Mouse (Mus musculus) MEL (cell line): ENCODE data around the gene Vat1.

Source experiments
- BHLHE40 ChIP-seq: IDR thresholded peaks from 2 replicates; pipeline ENCODE4 v1.6.1; 2012; ENCODE audit warnings: low read depth, mild to moderate bottlenecking, inconsistent platforms, low read length, improper control_type of control experiment, borderline replicate concordance
- CHD1 ChIP-seq: IDR thresholded peaks from 2 replicates; pipeline ENCODE4 v1.6.1; 2012; ENCODE audit warnings: low read depth, mild to moderate bottlenecking, inconsistent platforms, low read length, improper control_type of control experiment
- CTCF ChIP-seq, 3 experiments: IDR thresholded peaks in 2 of 3; conservative IDR thresholded peaks in 1 of 3; 2 replicates each; pipeline ENCODE4 v1.5.1; 2011 to 2012; ENCODE audit warnings: low read length in 3 of 3, low read depth in 2 of 3, mild to moderate bottlenecking in 2 of 3, improper control_type of control experiment in 1 of 3, inconsistent platforms in 1 of 3, mixed read lengths in 1 of 3, moderate library complexity in 1 of 3; ENCODE audit not compliant: control insufficient read depth in 1 of 3, insufficient read depth in 1 of 3, poor library complexity in 1 of 3, severe bottlenecking in 1 of 3
- E2F4 ChIP-seq: IDR thresholded peaks from 2 replicates; pipeline ENCODE4 v1.6.1; 2011; ENCODE audit warnings: low read depth, low read length, improper control_type of control experiment, borderline replicate concordance
- ELF1 ChIP-seq: IDR thresholded peaks from 2 replicates; pipeline ENCODE4 v1.6.1; 2014; ENCODE audit warnings: low read depth, mild to moderate bottlenecking, inconsistent platforms, low read length, improper control_type of control experiment, moderate library complexity
- GABPA ChIP-seq: IDR thresholded peaks from 2 replicates; pipeline ENCODE4 v1.6.1; 2012; ENCODE audit warnings: low read depth, mild to moderate bottlenecking, inconsistent platforms, low read length, improper control_type of control experiment, moderate library complexity
- HCFC1 ChIP-seq: IDR thresholded peaks from 2 replicates; pipeline ENCODE4 v1.6.1; 2012; ENCODE audit warnings: low read depth, mild to moderate bottlenecking, inconsistent platforms, low read length, improper control_type of control experiment, moderate library complexity
- MAFK ChIP-seq: IDR thresholded peaks from 2 replicates; pipeline ENCODE4 v1.6.1; 2011; ENCODE audit warnings: low read depth, mild to moderate bottlenecking, low read length, improper control_type of control experiment, borderline replicate concordance
- MAX ChIP-seq: IDR thresholded peaks from 2 replicates; pipeline ENCODE4 v1.6.1; 2011; ENCODE audit warnings: low read length, improper control_type of control experiment
- POLR2A ChIP-seq, 2 experiments: IDR thresholded peaks; 2 replicates each; pipeline ENCODE4 v1.6.1; 2011 to 2012; ENCODE audit warnings: low read length in 2 of 2, mild to moderate bottlenecking in 2 of 2, control low read depth in 1 of 2, improper control_type of control experiment in 1 of 2, low read depth in 1 of 2, moderate library complexity in 1 of 2; ENCODE audit not compliant: control insufficient read depth in 1 of 2, insufficient read depth in 1 of 2, poor library complexity in 1 of 2
- POLR2AphosphoS2 ChIP-seq: IDR thresholded peaks from 2 replicates; pipeline ENCODE4 v1.6.1; 2011; ENCODE audit warnings: low read length, improper control_type of control experiment
- RCOR1 ChIP-seq: IDR thresholded peaks from 2 replicates; pipeline ENCODE4 v1.6.1; 2012; ENCODE audit warnings: low read depth, mild to moderate bottlenecking, inconsistent platforms, low read length, improper control_type of control experiment
- TBP ChIP-seq: IDR thresholded peaks from 2 replicates; pipeline ENCODE4 v1.8.0; 2011; ENCODE audit warnings: low read depth, low read length, improper control_type of control experiment

DNA sequence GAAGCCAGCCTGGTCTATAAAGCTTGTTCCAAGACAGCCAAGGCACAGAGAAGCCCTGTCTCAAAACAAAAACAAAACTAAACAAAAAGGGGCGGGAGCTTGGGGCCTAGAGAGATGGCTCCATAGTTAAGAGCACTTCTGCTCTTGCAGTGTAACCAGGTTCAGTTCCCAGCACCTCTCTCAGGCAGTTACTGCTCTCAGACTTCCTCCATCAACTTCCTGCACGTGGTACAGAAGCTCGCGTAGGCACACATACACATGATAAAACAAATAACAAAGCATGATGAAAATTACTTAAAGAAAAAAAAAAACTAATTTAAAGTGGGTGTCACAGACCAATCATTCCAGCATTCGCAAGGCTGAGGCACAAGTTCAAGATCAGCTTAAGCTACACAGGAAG, 45.9 kb downstream of the Vat1 start:
- TF ChIP-seq BHLHE40: no peak
- no peak for TF ChIP-seq CTCF (IDR thresholded peaks at IDR 0.05 in 2 of 3, conservative IDR thresholded peaks at IDR 0.05 in 1 of 3; ENCODE audit: control insufficient read depth in 1 of 3, insufficient read depth in 1 of 3, low read depth in 2 of 3, low read length in 3 of 3, poor library complexity in 1 of 3, severe bottlenecking in 1 of 3)
- no peak for TF ChIP-seq CHD1
- peak; percentile 72 for TF ChIP-seq HCFC1
- TF ChIP-seq E2F4: no peak
- no peak for TF ChIP-seq POLR2A (IDR thresholded peaks at IDR 0.05; ENCODE audit: control insufficient read depth in 1 of 2, insufficient read depth in 1 of 2, low read depth in 1 of 2, low read length in 2 of 2, poor library complexity in 1 of 2)
- TF ChIP-seq GABPA: no peak
- no peak for TF ChIP-seq POLR2AphosphoS2
- TF ChIP-seq TBP: no peak
- no peak for TF ChIP-seq ELF1
- TF ChIP-seq RCOR1: no peak
- no peak for TF ChIP-seq MAFK
- peak; percentile 97 for TF ChIP-seq MAX
